Mouse (Mus musculus): Measurements from ENCODE around the gene Acot8. TPM values are rescaled to one million over a fixed set of nuclear protein-coding genes. Genes with fewer than 3 reads are reported as not detected.
A peak's percentile ranks its signal among the peaks of the same experiment; 100 is the strongest.

Acot8 gene
- 16.5 and 17.0 TPM in 2 replicates for polyA plus RNA-seq (2015; fragmentation: Nextera tagmentation; extraction: Ambion mirVana)

GRCm38 (mm10) chr2:164804533-164805331, at the start of gene Acot8, which contains the start of gene Zswim3:
Gene Acot8 (minus strand): TSS chr2:164804882.
Gene Zswim3 (plus strand): TSS chr2:164805098.
- Histone ChIP-seq H3K27ac (peak within 1 kb of the TSS; percentile 72), H3K9ac (peak within 1 kb of the TSS; percentile 85), H3K4me1 (peaks cover 33% of the 10 kb centered on the region), H3K4me3 (peak within 1 kb of the TSS; percentile 82), H3K36me3 (ENCODE audit: poor library complexity, severe bottlenecking) (peaks cover 31% of the 10 kb centered on the region), H3K4me2 (peak within 1 kb of the TSS; percentile 84), H3K9me3 (replicated peaks) (no peaks in the 10 kb centered on the region), H3K27me3 (no peaks in the 10 kb centered on the region)
- peak; percentile 97 for ATAC-seq
- WGBS, result 0% methylated on average over 47 of the region's 47 CpGs

- peaks cover 10% of the 10 kb centered on the region for H3K27me3 ChIP-seq
- H3K9me3 ChIP-seq (replicated peaks), result no peaks in the 10 kb centered on the region
- H3K27ac ChIP-seq, result no peak overlapping the region
- no peaks in the 10 kb centered on the region for H3K4me1 ChIP-seq
- no peaks in the 10 kb centered on the region for H3K36me3 ChIP-seq (ENCODE audit: poor library complexity, severe bottlenecking)
- H3K9ac ChIP-seq, result no peak overlapping the region
- ATAC-seq, result no peak
- WGBS, result 91% methylated on average over 8 of the region's 8 CpGs
- no peak overlapping the region for H3K4me2 ChIP-seq
- no peak overlapping the region for H3K4me3 ChIP-seq
These were observed 45.4 kb upstream of the Acot8 start for GRCm38 (mm10) chr2:164850061-164850460.

GRCm38 (mm10) chr2:164845782-164846181, 41.1 kb upstream of the Acot8 start:
- no peak for ATAC-seq
- Histone ChIP-seq H3K27ac (no peak overlapping the region), H3K9me3 (replicated peaks) (no peaks in the 10 kb centered on the region), H3K9ac (no peak overlapping the region), H3K27me3 (no peaks in the 10 kb centered on the region), H3K4me2 (no peak overlapping the region), H3K4me3 (no peak overlapping the region), H3K36me3 (ENCODE audit: poor library complexity, severe bottlenecking) (no peaks in the 10 kb centered on the region), H3K4me1 (no peaks in the 10 kb centered on the region)
- WGBS, result 55% methylated on average over 3 of the region's 3 CpGs

GRCm38 (mm10) chr2:164835164-164835563, 30.5 kb upstream of the Acot8 start:
- no peak for ATAC-seq

GRCm38 (mm10) chr2:164834531-164834930, 29.8 kb upstream of the Acot8 start:
- Histone ChIP-seq H3K4me2 (peak overlapping the region; percentile 95), H3K4me1 (peaks cover 23% of the 10 kb centered on the region), H3K9me3 (replicated peaks) (no peaks in the 10 kb centered on the region), H3K9ac (peak overlapping the region; percentile 74), H3K36me3 (ENCODE audit: poor library complexity, severe bottlenecking) (peaks cover 32% of the 10 kb centered on the region), H3K27me3 (no peaks in the 10 kb centered on the region), H3K27ac (no peak overlapping the region), H3K4me3 (peak overlapping the region; percentile 58)
- ATAC-seq, result no peak
- WGBS, result 43% methylated on average over 8 of the region's 8 CpGs

More at GRCm38 (mm10) chr2:164835164-164835563, 30.5 kb upstream of the Acot8 start:
- Histone ChIP-seq H3K9ac (0 out of 2 replicates have a peak overlapping the region, but pooled peaks have one; percentile 74), H3K27me3 (no peaks in the 10 kb centered on the region), H3K9me3 (replicated peaks) (no peaks in the 10 kb centered on the region), H3K4me1 (peaks cover 23% of the 10 kb centered on the region), H3K4me3 (peak overlapping the region; percentile 58; the same call in 1 of the 2 replicates), H3K36me3 (ENCODE audit: poor library complexity, severe bottlenecking) (peaks cover 38% of the 10 kb centered on the region), H3K27ac (no peak overlapping the region), H3K4me2 (peak overlapping the region; percentile 95)
- WGBS, result 93% methylated on average over 4 of the region's 4 CpGs

GRCm38 (mm10) chr2:164833314-164833959, 28.8 kb upstream of the Acot8 start, which contains the start of gene Neurl2:
Gene Neurl2 (minus strand): TSS chr2:164833456.
- Histone ChIP-seq H3K9me3 (replicated peaks) (no peaks in the 10 kb centered on the region), H3K4me3 (peak within 1 kb of the TSS; percentile 58), H3K4me2 (peak within 1 kb of the TSS; percentile 95), H3K27me3 (no peaks in the 10 kb centered on the region), H3K4me1 (peaks cover 23% of the 10 kb centered on the region), H3K9ac (peak within 1 kb of the TSS; percentile 74), H3K27ac (peak within 1 kb of the TSS; percentile 68), H3K36me3 (ENCODE audit: poor library complexity, severe bottlenecking) (peaks cover 28% of the 10 kb centered on the region)
- under 1% methylated on average over 31 of the region's 31 CpGs for WGBS
- peak; percentile 76 for ATAC-seq

GRCm38 (mm10) chr2:164832748-164833301, 28.1 kb upstream of the Acot8 start, which contains the start of gene Ctsa:
Gene Ctsa (plus strand): TSS chr2:164832873.
- under 1% methylated on average over 35 of the region's 35 CpGs for WGBS
- H3K36me3 ChIP-seq (ENCODE audit: poor library complexity, severe bottlenecking), result peaks cover 28% of the 10 kb centered on the region

GRCm38 (mm10) chr2:164832032-164832747, 27.5 kb upstream of the Acot8 start:
- WGBS, result 65% methylated on average over 16 of the region's 16 CpGs

More at GRCm38 (mm10) chr2:164832748-164833301, 28.1 kb upstream of the Acot8 start, which contains the start of gene Ctsa:
- peak within 1 kb of the TSS; percentile 58 for H3K4me3 ChIP-seq
- peak within 1 kb of the TSS; percentile 68 for H3K27ac ChIP-seq
- H3K4me2 ChIP-seq, result peak within 1 kb of the TSS; percentile 95
- H3K9me3 ChIP-seq (replicated peaks), result no peaks in the 10 kb centered on the region
- peak; percentile 82 for ATAC-seq
- H3K27me3 ChIP-seq, result no peaks in the 10 kb centered on the region
- H3K9ac ChIP-seq, result peak within 1 kb of the TSS; percentile 74
- H3K4me1 ChIP-seq, result peaks cover 23% of the 10 kb centered on the region

GRCm38 (mm10) chr2:164831029-164831428, 26.3 kb upstream of the Acot8 start:
- 89% methylated on average over 10 of the region's 10 CpGs for WGBS

More at GRCm38 (mm10) chr2:164832032-164832747, 27.5 kb upstream of the Acot8 start:
- ATAC-seq, result no peak
- Histone ChIP-seq H3K4me1 (peaks cover 23% of the 10 kb centered on the region), H3K4me3 (peak overlapping the region; percentile 58), H3K27me3 (no peaks in the 10 kb centered on the region), H3K4me2 (peak overlapping the region; percentile 95), H3K9me3 (replicated peaks) (no peaks in the 10 kb centered on the region), H3K36me3 (ENCODE audit: poor library complexity, severe bottlenecking) (peaks cover 30% of the 10 kb centered on the region), H3K9ac (peak overlapping the region; percentile 74), H3K27ac (peak overlapping the region; percentile 68; the same call in 1 of the 2 replicates)

GRCm38 (mm10) chr2:164829090-164829489, 24.4 kb upstream of the Acot8 start:
- no peaks in the 10 kb centered on the region for H3K9me3 ChIP-seq (replicated peaks)
- 98% methylated on average over 1 of the region's 1 CpGs for WGBS
- H3K4me3 ChIP-seq, result no peak overlapping the region
- no peaks in the 10 kb centered on the region for H3K27me3 ChIP-seq
- no peak overlapping the region for H3K4me2 ChIP-seq
- no peak overlapping the region for H3K9ac ChIP-seq
- peaks cover 16% of the 10 kb centered on the region for H3K4me1 ChIP-seq
- no peak overlapping the region for H3K27ac ChIP-seq
- peaks cover 46% of the 10 kb centered on the region for H3K36me3 ChIP-seq (ENCODE audit: poor library complexity, severe bottlenecking)
- ATAC-seq, result no peak

More at GRCm38 (mm10) chr2:164831029-164831428, 26.3 kb upstream of the Acot8 start:
- Histone ChIP-seq H3K4me1 (peaks cover 23% of the 10 kb centered on the region), H3K4me2 (no peak overlapping the region), H3K9me3 (replicated peaks) (no peaks in the 10 kb centered on the region), H3K9ac (no peak overlapping the region), H3K27me3 (no peaks in the 10 kb centered on the region), H3K36me3 (ENCODE audit: poor library complexity, severe bottlenecking) (peaks cover 31% of the 10 kb centered on the region), H3K27ac (no peak overlapping the region), H3K4me3 (no peak overlapping the region)
- no peak for ATAC-seq

GRCm38 (mm10) chr2:164828437-164828836, 23.8 kb upstream of the Acot8 start, which contains the start of gene Spata25:
Gene Spata25 (minus strand): TSS chr2:164828537.
- H3K27ac ChIP-seq, result no peak within 1 kb of the TSS
- no peak within 1 kb of the TSS for H3K9ac ChIP-seq
- no peak within 1 kb of the TSS for H3K4me2 ChIP-seq
- H3K4me1 ChIP-seq, result peaks cover 20% of the 10 kb centered on the region
- peaks cover 46% of the 10 kb centered on the region for H3K36me3 ChIP-seq (ENCODE audit: poor library complexity, severe bottlenecking)
- WGBS, result 88% methylated on average over 6 of the region's 6 CpGs
- ATAC-seq, result no peak
- no peak within 1 kb of the TSS for H3K4me3 ChIP-seq
- no peaks in the 10 kb centered on the region for H3K27me3 ChIP-seq
- no peaks in the 10 kb centered on the region for H3K9me3 ChIP-seq (replicated peaks)
